ENCODE assay signal across 10 mouse cellular contexts in genomic region chr15:77912048-77912447, GRCm38 (mm10). TPM values are rescaled to one million over a fixed set of nuclear protein-coding genes. Genes with fewer than 3 reads are reported as not detected.
DNase-seq lines count a peak whose midpoint lies in the region; ATAC-seq lines count a peak whose summit lies in the region.
"Had no signal": no experiment of that assay in that cellular context is flagged by ENCODE, and none has a peak within 500 bp of the region (broad histone marks: within the 10 kb centered on the region; RNA-seq: fewer than 3 reads in every experiment).

No protein-coding gene starts in this region.

- peaks cover 38% of the 10 kb centered on the region for H3K36me3 ChIP-seq in embryonic facial prominence, embryonic 10.5 days (replicated peaks)
- H3K36me3 ChIP-seq in liver, embryonic 12.5 days = peaks cover 34% of the 10 kb centered on the region

- no peak overlapping the region for H3K4me2 ChIP-seq in liver, embryonic 12.5 days
- H3K4me2 ChIP-seq: intestine, embryonic 15.5 days; limb, embryonic 13.5 days had no signal

- no peak overlapping the region for H3K4me3 ChIP-seq in embryonic facial prominence, embryonic 10.5 days
- H3K4me3 ChIP-seq in liver, embryonic 12.5 days = no peak overlapping the region
- H3K4me3 ChIP-seq: intestine, embryonic 15.5 days; limb, embryonic 13.5 days had no signal

- peak; percentile 52 for DNase-seq in gastrocnemius, postnatal 25 days
- no peak for DNase-seq in gastrocnemius, postnatal 14 days
- DNase-seq in embryonic facial prominence, embryonic 10.5 days (ENCODE audit: low spot score) = no peak
- DNase-seq in kidney, adult 18-20 months = peak; percentile 52
- DNase-seq in embryo, embryonic 10.5 days (ENCODE audit: low spot score) = no peak
- no peak for DNase-seq in cerebellum, postnatal 36 days
- no peak for DNase-seq in ovary, postnatal 36 days (ENCODE audit: low spot score)

- intact Hi-C loops in gastrocnemius, postnatal 14 days (cut with DNase I; ENCODE audit: low total_unique reads) = no loop called here

- peaks cover 46% of the 10 kb centered on the region for H3K4me1 ChIP-seq in embryonic facial prominence, embryonic 10.5 days
- peaks cover 23% of the 10 kb centered on the region for H3K4me1 ChIP-seq in liver, embryonic 12.5 days

- WGBS in embryonic facial prominence, embryonic 10.5 days = 44% methylated on average over 5 of the region's 5 CpGs
- WGBS in liver, embryonic 12.5 days (ENCODE audit: insufficient replicate concordance) = 47% methylated on average over 5 of the region's 5 CpGs

- H3K27me3 ChIP-seq in embryonic facial prominence, embryonic 10.5 days (replicated peaks; ENCODE audit: low read depth, poor library complexity, severe bottlenecking) = no peaks in the 10 kb centered on the region
- H3K27me3 ChIP-seq in liver, embryonic 12.5 days (replicated peaks) = 0 out of 2 replicates have a peak, but pooled peaks cover 3% of the 10 kb centered on the region
- H3K27me3 ChIP-seq: intestine, embryonic 15.5 days; limb, embryonic 13.5 days had no signal

- ATAC-seq in liver, embryonic 12.5 days = peak; percentile 46; the same call in 1 of the 2 replicates
- ATAC-seq: intestine, embryonic 15.5 days had no signal

- H3K9me3 ChIP-seq in embryonic facial prominence, embryonic 10.5 days = no peaks in the 10 kb centered on the region
- H3K9me3 ChIP-seq in liver, embryonic 12.5 days (replicated peaks) = no peaks in the 10 kb centered on the region
- H3K9me3 ChIP-seq: intestine, embryonic 15.5 days; limb, embryonic 13.5 days had no signal

- H3K27ac ChIP-seq in embryonic facial prominence, embryonic 10.5 days (replicated peaks) = peak overlapping the region; percentile 76
- H3K27ac ChIP-seq in liver, embryonic 12.5 days = peak overlapping the region; percentile 55
- H3K27ac ChIP-seq: intestine, embryonic 15.5 days; limb, embryonic 13.5 days had no signal

- no peak overlapping the region for H3K9ac ChIP-seq in liver, embryonic 12.5 days
- H3K9ac ChIP-seq: intestine, embryonic 15.5 days; limb, embryonic 13.5 days had no signal

RNA-seq across cellular contexts. Expression of gene Txn2, which starts 16.8 kb away (rescaled TPM):
- total RNA-seq in gastrocnemius, postnatal 25 days (2021) = 100 to 1,000 TPM; 210 to 254 TPM
- total RNA-seq in gastrocnemius, postnatal 14 days (2021) = 100 to 1,000 TPM; 221 to 245 TPM
- 287 and 289 TPM in 2 replicates for polyA plus RNA-seq in embryonic facial prominence, embryonic 10.5 days (2016; fragmentation: Nextera tagmentation; extraction: Ambion mirVana)
- 239 and 249 TPM in 2 replicates for polyA plus RNA-seq in liver, embryonic 12.5 days (2016; fragmentation: Nextera tagmentation; extraction: Ambion mirVana)

RNA-seq across cellular contexts. Expression of gene Foxred2, which starts 44.5 kb away (rescaled TPM):
- total RNA-seq in gastrocnemius, postnatal 25 days (2021) = under 1 TPM; 0.54 to 0.86 TPM
- total RNA-seq in gastrocnemius, postnatal 14 days (2021) = 1 to 10 TPM; 1.2 to 1.6 TPM
- polyA plus RNA-seq in embryonic facial prominence, embryonic 10.5 days (2016; fragmentation: Nextera tagmentation; extraction: Ambion mirVana) = 7.2 and 7.3 TPM in 2 replicates
- polyA plus RNA-seq in liver, embryonic 12.5 days (2016; fragmentation: Nextera tagmentation; extraction: Ambion mirVana) = 1.3 and 1.7 TPM in 2 replicates

RNA-seq across cellular contexts. Expression of gene Eif3d, which starts 58.6 kb away (rescaled TPM):
- 10 to 100 TPM; 52.8 to 52.9 TPM for total RNA-seq in gastrocnemius, postnatal 25 days (2021)
- 10 to 100 TPM; 67.7 to 73.6 TPM for total RNA-seq in gastrocnemius, postnatal 14 days (2021)
- 249 and 271 TPM in 2 replicates for polyA plus RNA-seq in embryonic facial prominence, embryonic 10.5 days (2016; fragmentation: Nextera tagmentation; extraction: Ambion mirVana)
- 257 and 271 TPM in 2 replicates for polyA plus RNA-seq in liver, embryonic 12.5 days (2016; fragmentation: Nextera tagmentation; extraction: Ambion mirVana)

Comparison
In these comparisons a context has a peak if more than half of its experiments do, and no peak if none do; other contexts are left out.
1. DNase-seq: peak in gastrocnemius, postnatal 25 days (single experiment) and kidney, adult 18-20 months (single experiment); none in gastrocnemius, postnatal 14 days (single experiment), embryonic facial prominence, embryonic 10.5 days (single experiment), embryo, embryonic 10.5 days (single experiment), cerebellum, postnatal 36 days (0 of 2) and ovary, postnatal 36 days (single experiment).